Mouse (Mus musculus): ENCODE measurements around the gene H2al2a.
"Not testable (repeated sequence)": the region's sequence is repeated elsewhere in the genome, so short reads cannot be mapped to it uniquely, and the experiment has no call there.

H2al2a gene

DNA sequence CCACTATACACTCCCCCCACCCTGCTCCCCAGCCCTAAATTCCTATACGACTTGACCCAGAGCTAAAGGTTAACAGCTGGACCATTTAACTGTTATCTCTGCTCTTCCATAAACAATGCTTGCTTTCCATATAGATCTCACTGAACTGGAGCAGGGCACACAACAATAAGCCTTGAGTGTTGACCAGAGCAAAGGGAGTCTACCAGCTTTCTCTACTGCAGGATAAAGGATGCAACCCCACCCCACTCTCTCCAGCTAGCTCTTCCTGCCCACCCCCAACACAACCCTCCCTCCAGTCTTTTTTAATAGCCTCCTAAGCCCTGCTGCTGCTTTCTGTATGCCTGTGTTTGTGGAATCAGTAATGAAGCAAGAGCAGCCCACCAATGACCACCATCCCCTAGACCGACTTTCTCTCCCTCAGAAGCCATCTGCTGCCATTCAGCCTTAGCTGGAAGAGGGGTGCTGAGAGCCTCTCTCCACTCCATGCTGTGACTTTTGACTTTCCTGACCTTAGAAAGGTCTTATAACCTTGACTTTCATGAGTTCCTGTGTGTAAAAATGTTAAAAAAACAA, 22.8 kb downstream of the H2al2a start:
- DNase-seq = no peak

GRCm38 (mm10) chr2:17973246-17973645, 23.5 kb downstream of the H2al2a start:
- DNase-seq = no peak

GRCm38 (mm10) chr2:17972843-17973242, 23.9 kb downstream of the H2al2a start:
- DNase-seq = no peak

DNA sequence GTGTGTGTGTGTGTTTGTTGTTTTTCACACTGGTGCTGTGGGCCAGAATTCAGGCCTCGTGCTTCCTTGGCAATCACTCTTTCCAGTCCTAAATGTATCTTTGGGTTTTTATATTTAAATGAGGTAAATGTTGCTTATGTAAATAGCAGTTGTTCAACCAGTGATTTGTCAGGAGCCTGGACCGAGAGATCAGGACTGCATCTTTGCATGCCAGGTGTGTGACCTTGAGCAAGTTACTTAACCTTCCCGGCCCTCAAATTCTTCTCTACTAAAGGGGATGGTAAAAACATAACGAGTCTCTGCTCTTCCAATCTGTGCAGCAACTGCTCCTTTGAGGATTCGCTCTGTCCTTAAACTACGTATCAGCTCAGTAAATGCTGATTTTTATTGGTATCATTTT, 25.4 kb downstream of the H2al2a start:
- no peak for DNase-seq

DNA sequence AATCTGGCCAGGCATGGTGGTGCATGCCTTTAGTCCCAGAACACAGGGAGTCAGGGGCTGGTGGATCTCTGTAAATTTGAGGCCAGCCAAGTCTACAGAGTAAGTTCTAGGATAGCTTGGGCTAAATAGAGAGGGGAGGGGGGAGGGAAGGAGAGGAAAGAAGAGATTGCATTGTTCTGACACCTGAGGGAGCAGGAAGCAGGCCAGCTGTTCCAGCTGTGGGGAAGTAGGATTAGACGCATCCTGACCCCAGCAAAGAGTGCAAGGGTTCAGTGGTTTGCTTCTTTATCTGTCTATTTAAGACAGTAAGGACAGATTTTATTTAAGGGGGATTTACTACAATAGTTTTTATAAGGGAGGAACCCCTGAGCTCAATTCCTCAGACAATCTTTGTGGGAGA, 26.1 kb downstream of the H2al2a start:
- no peak for DNase-seq

DNA sequence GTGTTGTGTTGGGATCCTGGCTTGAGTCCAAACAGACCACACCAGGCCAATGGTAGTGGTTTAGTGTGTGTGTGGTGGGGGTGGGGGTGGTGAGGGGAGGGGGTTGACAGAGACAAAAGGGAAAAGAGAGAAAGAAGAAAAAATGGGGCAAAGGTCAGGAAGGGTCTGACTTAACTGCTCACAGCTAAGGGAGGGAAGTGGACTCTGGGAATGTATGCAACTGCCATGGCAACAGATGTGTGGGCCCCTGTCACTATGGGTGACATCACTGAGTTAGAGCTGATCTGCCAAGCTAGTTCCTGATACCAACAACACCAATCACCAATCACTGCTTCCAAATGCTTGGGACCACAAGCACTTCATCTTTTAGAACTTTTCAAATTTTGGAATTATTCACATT, 26.6 kb downstream of the H2al2a start:
- DNase-seq = no peak

- no peak for DNase-seq
These were observed 28.2 kb downstream of the H2al2a start for GRCm38 (mm10) chr2:17968571-17968970.

DNA sequence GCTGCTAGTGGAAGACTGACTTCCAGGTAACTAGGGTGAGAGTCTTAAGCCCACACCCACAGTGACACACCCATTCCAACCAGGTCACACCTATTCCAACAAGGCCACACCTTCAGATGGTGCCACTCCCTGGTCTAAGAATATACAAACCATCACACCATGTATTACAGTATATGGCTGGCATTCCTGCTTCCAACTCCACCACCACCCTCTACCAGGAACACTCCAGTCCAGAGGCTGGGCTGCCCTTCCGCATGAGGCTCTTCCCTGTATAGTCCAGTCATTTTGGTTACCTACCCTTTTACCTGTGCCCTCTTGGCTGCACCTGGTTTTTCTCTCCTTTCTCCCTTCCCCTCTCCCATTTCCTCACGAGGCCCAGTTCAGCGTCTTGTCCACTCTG, 28.7 kb downstream of the H2al2a start:
- DNase-seq = not testable (repeated sequence)

DNA sequence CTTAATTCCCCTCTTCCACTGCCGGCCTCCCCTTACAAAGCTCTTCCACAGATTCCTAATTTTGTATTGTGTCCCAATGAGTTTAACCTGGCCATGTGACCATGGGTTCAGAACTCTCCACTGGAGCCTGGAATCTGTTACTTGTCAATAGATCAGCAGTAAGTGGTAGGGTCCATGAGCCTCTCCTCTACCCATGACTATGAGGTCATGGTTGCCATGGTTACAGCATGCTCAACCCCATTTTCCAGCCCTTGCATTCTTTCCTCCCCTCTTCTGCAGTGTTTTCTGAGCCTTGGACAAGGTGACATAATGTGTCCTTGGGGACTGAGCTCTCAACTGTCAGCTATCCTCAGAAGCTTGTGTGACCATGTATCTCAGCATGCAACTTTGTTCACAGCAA, 37.3 kb downstream of the H2al2a start:
- no peak for DNase-seq

DNA sequence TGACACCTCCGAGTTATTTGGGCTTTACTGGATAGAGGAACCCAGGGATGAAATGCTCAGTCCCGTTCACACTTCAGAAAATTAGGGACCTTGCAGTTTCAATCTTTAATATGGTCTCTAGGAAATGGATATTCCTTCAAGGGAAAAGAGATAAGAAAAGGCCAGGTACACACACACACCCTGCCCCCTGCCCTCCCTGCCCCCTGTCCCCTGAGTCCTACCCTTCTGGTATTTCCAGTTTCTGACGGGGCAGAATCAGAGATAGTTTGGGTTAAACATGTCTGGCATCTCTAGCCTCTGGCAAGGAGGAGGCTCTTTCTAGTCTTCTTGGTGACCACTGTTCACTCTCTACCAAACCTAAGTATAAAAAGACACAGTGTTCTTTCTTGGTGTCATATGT, 49.9 kb downstream of the H2al2a start:
- no peak for DNase-seq

All from thymus, postnatal 36 days (tissue).